Comparison of ENCODE assay signal across 1 mouse cellular context in genomic region chr1:191054870-191055532, GRCm38 (mm10).
TF ChIP-seq lines count a peak whose summit lies in the region.

No protein-coding gene starts in this region.

TF ChIP-seq in C2C12, 6 proteins besides CTCF, POLR2A, EP300 and RAD21 (continued from another document):
- TF ChIP-seq MYOG (IDR thresholded peaks at IDR 0.05; ENCODE audit: control insufficient read depth, extremely low read depth, insufficient read length) (no peak), CEBPB (IDR thresholded peaks at IDR 0.05; ENCODE audit: low read depth) (no peak)
